Mouse (Mus musculus) thymus, adult 2 months (tissue): Measurements from ENCODE around the gene Tmem210.

Source experiments
- CTCF ChIP-seq: fragments of 200-500 bp; IDR thresholded peaks from 2 replicates; pipeline ENCODE4 v1.5.1; 2012; ENCODE audit warnings: mild to moderate bottlenecking, control low read depth, low read length, moderate library complexity, borderline replicate concordance; ENCODE audit not compliant: control insufficient read depth, poor library complexity, insufficient read depth; ENCODE audit errors: extremely low read depth
- POLR2A ChIP-seq: fragments of 200-500 bp; IDR thresholded peaks from 2 replicates; pipeline ENCODE4 v1.6.1; 2012; ENCODE audit warnings: mild to moderate bottlenecking, low read length, control low read depth, moderate library complexity; ENCODE audit not compliant: control insufficient read depth, poor library complexity, insufficient read depth; ENCODE audit errors: extremely low read depth

DNA sequence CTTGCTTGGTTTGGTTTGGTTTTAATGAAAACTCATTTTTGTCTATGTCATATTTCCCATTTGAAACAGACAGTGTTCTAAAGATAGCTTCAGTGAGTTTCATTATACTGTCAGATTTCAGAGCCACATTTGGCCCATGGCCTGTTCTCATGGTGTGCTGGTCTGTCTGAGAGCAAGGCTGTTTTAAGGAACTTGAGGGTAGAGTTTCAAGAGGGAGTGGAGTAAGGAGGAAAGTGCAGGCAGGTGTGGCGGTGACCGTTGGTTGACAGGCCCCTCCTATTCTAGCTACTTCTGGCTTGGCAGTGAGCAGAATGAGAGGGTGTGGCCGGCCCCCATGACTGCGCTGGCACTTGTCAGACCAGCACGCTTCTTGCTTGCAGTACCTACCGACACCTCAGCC is 50.4 kb downstream of the Tmem210 start:
- TF ChIP-seq POLR2A (no peak), CTCF (no peak)
